Mouse (Mus musculus) thymus, adult 2 months (tissue): Measurements from ENCODE around the gene Ccp110.

Source experiments
- CTCF ChIP-seq: fragments of 200-500 bp; IDR thresholded peaks from 2 replicates; pipeline ENCODE4 v1.5.1; 2012; ENCODE audit warnings: mild to moderate bottlenecking, control low read depth, low read length, moderate library complexity, borderline replicate concordance; ENCODE audit not compliant: control insufficient read depth, poor library complexity, insufficient read depth; ENCODE audit errors: extremely low read depth
- POLR2A ChIP-seq: fragments of 200-500 bp; IDR thresholded peaks from 2 replicates; pipeline ENCODE4 v1.6.1; 2012; ENCODE audit warnings: mild to moderate bottlenecking, low read length, control low read depth, moderate library complexity; ENCODE audit not compliant: control insufficient read depth, poor library complexity, insufficient read depth; ENCODE audit errors: extremely low read depth

- TF ChIP-seq POLR2A (no peak), CTCF (no peak)
These were observed 5.1 kb upstream of the Ccp110 start for GRCm38 (mm10) chr7:118707216-118707615.
